Mouse (Mus musculus) embryonic fibroblast, embryonic 13.5 days (primary cell): ENCODE data around the gene Ipo11.

Experiments used
- CTCF ChIP-seq: IDR thresholded peaks from 2 replicates; pipeline ENCODE4 v1.5.1; 2011; ENCODE audit warnings: mild to moderate bottlenecking, control low read depth, low read length, moderate library complexity, borderline replicate concordance; ENCODE audit not compliant: insufficient read depth
- POLR2A ChIP-seq: IDR thresholded peaks from 2 replicates; pipeline ENCODE4 v1.6.1; 2011; ENCODE audit warnings: low read depth, mild to moderate bottlenecking, control low read depth, low read length, moderate library complexity

DNA sequence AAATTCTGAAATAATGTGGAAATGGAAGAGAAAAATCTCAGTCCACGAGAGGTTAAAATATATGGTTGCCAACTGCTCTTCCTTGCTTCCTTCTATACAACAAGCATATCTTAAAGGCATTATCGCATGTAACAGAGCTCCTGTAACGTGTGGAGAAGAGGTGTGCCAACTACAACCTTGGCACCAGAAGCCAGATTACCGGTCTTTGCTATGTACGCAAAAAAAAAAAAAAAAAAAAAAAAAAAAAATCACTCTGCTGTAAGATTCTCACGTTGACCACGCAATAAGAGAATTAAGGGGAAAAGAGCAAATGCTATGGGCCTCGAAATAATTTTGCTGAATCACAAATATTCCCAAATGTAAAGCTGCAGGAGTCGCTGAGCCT, 895 bp downstream of the Ipo11 start:
- no peak for TF ChIP-seq CTCF
- no peak for TF ChIP-seq POLR2A
